Mouse (Mus musculus) midbrain, embryonic 10.5 days (tissue): ENCODE data around the gene Yjefn3. TPM values are rescaled to one million over a fixed set of nuclear protein-coding genes. Genes with fewer than 3 reads are reported as not detected.

Experiments
- DNase-seq: peaks from one replicate; pipeline ENCODE4 v3.0.0-alpha.2; 2017; ENCODE audit warnings: low spot score
- H3K27ac ChIP-seq: fragments of 300-500 bp; sonication (generic); replicated peaks from 2 replicates; pipeline ENCODE4 v1.5.1; 2016; ENCODE audit warnings: mild to moderate bottlenecking
- H3K27me3 ChIP-seq: fragments of 300-500 bp; sonication (generic); 2 replicates; pipeline ENCODE4 v1.6.1; 2016; ENCODE audit warnings: low read depth, mild to moderate bottlenecking; ENCODE audit not compliant: poor library complexity, severe bottlenecking
- H3K36me3 ChIP-seq: fragments of 300-500 bp; sonication (generic); 2 replicates; pipeline ENCODE4 v1.6.1; 2016; ENCODE audit warnings: mild to moderate bottlenecking, moderate library complexity
- H3K4me1 ChIP-seq: fragments of 300-500 bp; sonication (generic); 2 replicates; pipeline ENCODE4 v1.6.1; 2016
- H3K4me3 ChIP-seq: fragments of 300-500 bp; sonication (generic); 2 replicates; pipeline ENCODE4 v1.5.1; 2016; ENCODE audit warnings: mild to moderate bottlenecking, moderate library complexity
- H3K9me3 ChIP-seq: fragments of 300-500 bp; sonication (generic); replicated peaks from 2 replicates; pipeline ENCODE4 v1.6.1; 2016; ENCODE audit warnings: mild to moderate bottlenecking
- WGBS: fragments of 180-500 bp; shearing (Covaris S2); methylation state at CpG from one replicate; pipeline ENCODE4 v1.1.7; 2016; 5-methylcytosine and 5-hydroxymethylcytosine counted together
- polyA plus RNA-seq: library from polyadenylated mRNA; unstranded; fragments of >200 nt; fragmentation: Nextera tagmentation; extraction: Ambion mirVana; gene quantifications from 2 replicates; pipeline ENCODE4 v1.2.1, GENCODE M21; 2016

The Yjefn3 gene
- polyA plus RNA-seq, 1 experiment from 2014 or later = 4.2 TPM

DNA sequence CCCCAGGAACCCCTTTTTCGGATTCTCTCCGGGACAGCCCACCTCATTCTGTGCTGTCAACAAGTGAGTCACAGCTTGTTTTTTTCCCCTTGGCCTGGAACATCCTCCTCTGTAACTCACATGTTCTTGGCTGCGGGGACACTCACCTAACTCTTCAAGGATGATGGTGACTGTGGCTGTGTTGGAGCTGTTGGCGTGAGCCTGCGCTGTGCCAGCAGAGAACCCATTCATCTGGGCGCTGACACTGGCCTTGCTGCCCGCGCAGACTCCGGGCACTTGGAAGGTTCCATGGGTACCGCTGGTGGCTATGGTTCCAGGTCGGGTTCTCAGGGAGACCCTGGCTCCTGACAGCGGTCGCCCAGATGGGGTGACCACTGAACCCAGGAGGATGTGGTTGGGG is 18.4 kb downstream of the Yjefn3 start:
- Histone ChIP-seq H3K4me3 (no peak overlapping the region), H3K4me1 (peaks cover 62% of the 10 kb centered on the region), H3K27ac (no peak overlapping the region), H3K9me3 (no peaks in the 10 kb centered on the region), H3K27me3 (peaks cover 100% of the 10 kb centered on the region), H3K36me3 (no peaks in the 10 kb centered on the region)
- no peak for DNase-seq
- WGBS = 54% methylated on average over 13 of the region's 13 CpGs

DNA sequence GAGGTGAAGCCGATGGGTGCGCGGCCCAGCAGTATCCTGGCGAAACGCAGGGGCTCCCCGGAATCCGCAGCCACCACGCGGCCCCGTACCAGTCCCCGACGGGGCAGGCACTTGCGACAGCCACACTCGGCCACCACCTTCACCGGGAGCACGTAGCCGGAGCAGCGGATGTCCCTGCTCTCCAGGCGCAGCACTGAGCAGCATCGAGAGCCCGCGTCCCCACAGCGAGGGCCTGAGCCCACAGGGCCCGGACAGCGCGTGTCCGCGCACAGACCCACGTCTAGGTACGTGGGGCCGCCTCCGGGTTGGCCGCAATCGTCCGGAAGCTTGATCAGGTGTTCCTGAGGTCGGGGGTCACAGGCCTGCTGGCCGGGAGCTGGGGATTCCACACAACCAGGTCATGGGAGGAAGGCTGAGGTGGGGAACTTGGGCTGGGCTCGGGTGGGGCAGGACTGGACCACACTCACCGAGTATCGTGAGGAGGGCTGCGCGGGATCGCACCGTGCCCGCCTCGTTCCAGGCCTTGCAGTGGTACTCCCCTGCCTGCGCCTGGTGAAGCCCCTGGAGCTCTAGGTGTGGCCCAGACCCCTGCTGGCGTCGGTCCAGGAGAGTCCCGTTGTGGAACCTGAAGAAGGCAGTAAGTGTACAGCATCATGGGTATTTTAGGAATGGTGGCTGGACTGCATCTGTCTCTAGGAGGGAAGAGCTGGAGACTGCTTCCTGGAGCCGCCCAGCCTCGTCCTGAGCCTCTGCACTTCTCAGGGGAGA is 19.5 kb downstream of the Yjefn3 start:
- H3K36me3 ChIP-seq = no peaks in the 10 kb centered on the region
- H3K4me1 ChIP-seq = peaks cover 51% of the 10 kb centered on the region
- peaks cover 100% of the 10 kb centered on the region for H3K27me3 ChIP-seq
- H3K27ac ChIP-seq = no peak overlapping the region
- no peaks in the 10 kb centered on the region for H3K9me3 ChIP-seq
- H3K4me3 ChIP-seq = peak overlapping the region; percentile 49
- DNase-seq = no peak
- WGBS = 12% methylated on average over 52 of the region's 52 CpGs

DNA sequence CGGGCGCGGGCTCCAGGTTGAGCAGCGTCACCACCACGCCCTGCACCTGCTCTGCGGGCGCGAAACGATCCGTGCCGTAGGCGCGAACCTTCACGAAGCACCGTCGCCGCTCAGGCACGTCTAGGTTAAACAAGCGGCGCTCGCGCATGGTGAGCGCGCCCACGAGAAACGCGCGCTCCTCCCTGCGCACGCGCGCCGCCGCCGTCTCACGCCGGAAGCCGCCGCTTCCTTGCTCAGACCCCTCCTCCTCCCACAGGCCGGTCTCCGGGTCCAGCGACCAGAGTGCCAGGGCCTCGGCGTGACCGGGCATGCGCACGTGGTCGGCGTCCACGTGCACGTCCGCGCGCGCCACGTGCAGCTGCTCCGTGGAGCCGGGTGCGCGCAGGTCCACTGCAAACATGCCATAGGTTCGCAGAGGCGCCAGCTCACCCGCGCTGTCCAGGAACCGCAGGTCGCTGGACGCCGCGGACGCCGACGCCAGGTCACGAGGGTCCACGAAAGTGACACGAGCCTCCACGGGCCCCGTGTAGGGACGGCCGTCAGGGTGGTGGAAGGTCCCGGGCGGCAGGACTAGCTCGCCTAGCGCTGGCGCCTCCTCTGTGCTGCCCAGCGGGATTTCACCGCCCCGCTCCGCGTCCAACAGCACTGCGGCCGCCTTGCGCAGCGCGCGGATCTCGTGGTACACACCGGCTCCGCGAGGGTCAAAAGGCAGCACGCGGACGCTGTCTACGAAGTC is 20.3 kb downstream of the Yjefn3 start:
- H3K27ac ChIP-seq = peak overlapping the region; percentile 23; the same call in 1 of the 2 replicates
- DNase-seq = peak; percentile 57

DNA sequence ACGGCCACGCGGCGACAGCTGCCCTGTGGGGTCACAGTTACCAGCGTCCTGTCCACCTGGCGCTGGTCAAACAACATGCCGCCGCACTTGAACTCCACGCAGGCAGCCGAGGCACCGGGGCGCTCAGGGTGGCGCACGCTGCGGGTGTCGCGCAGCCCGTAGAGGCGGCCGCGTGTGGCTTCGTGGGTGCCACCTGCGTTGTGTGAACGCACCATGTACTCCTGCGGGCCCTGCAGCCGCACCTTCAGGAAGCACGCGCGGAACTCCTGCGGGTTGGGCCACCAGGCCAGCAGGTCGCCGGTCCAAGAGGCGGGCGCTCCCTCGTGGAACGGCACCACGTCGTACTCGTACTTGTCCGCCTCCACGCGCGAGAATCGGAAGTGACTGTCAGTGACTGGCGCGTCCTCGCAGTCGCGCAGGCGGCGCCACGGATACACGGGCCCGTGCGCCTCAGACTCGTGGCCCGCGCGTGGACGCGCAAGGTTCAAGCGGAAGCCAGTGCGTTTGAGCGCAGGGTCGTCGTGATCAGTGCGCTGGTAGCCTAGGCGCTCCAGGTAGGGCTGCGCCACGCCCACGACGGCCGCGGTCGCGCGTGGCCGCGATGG is 21.1 kb downstream of the Yjefn3 start:
- Histone ChIP-seq H3K4me1 (peaks cover 35% of the 10 kb centered on the region), H3K36me3 (no peaks in the 10 kb centered on the region), H3K9me3 (no peaks in the 10 kb centered on the region), H3K27me3 (peaks cover 100% of the 10 kb centered on the region), H3K4me3 (peak overlapping the region; percentile 49), H3K27ac (no peak overlapping the region)
- 20% methylated on average over 79 of the region's 79 CpGs for WGBS
- DNase-seq = no peak

More for the DNA sequence above, 20.3 kb downstream of the Yjefn3 start:
- WGBS = 5% methylated on average over 103 of the region's 103 CpGs
- peaks cover 43% of the 10 kb centered on the region for H3K4me1 ChIP-seq
- H3K4me3 ChIP-seq = peak overlapping the region; percentile 49
- H3K36me3 ChIP-seq = no peaks in the 10 kb centered on the region
- no peaks in the 10 kb centered on the region for H3K9me3 ChIP-seq
- peaks cover 100% of the 10 kb centered on the region for H3K27me3 ChIP-seq

DNA sequence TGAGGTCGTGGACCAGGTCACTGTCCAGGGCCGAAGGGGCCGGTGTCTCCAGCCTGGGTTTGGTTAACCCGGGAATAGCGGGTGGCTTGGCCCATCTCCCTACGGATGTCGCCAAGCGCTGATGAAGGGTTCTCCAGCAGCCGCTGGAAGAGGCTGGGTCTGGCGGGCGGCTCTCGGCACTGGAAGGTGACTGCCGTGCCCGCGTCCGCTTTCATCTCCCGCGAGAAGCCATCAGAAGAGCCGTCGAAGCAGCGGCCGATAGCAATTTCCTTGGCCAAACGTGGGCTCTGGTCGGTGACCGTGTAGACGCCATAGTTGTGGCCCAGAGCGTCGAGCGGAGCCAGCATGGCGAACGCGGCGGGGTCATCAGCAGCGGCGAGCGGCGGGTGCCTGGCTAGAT is 21.7 kb downstream of the Yjefn3 start:
- Histone ChIP-seq H3K4me3 (peak overlapping the region; percentile 49), H3K9me3 (no peaks in the 10 kb centered on the region)
- no peak for DNase-seq

DNA sequence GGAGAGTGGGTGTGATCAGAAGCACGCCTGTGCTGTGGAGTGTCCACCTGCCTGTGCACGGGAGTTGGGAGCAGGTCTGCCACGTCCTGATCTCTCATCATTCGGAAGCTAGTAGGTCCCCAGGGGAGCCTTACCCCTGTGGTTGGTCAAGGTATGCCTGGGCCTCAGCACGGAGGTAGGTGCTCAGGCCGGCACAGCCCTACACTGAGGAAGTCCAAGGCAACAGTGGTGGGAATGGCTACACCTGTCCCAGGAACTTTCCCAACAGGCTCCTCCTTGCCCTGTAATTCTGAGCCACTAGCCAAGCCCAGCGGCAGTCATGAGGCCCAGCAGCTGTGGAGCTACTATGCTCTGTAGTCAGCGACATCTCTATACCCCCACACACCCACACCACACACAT is 22.8 kb downstream of the Yjefn3 start:
- no peaks in the 10 kb centered on the region for H3K36me3 ChIP-seq
- peaks cover 99% of the 10 kb centered on the region for H3K27me3 ChIP-seq
- H3K4me1 ChIP-seq = peaks cover 30% of the 10 kb centered on the region
- H3K27ac ChIP-seq = no peak overlapping the region
- 62% methylated on average over 8 of the region's 8 CpGs for WGBS
- H3K9me3 ChIP-seq = no peaks in the 10 kb centered on the region
- no peak for DNase-seq
- H3K4me3 ChIP-seq = no peak overlapping the region

More for the DNA sequence above, 21.7 kb downstream of the Yjefn3 start:
- Histone ChIP-seq H3K27me3 (peaks cover 100% of the 10 kb centered on the region), H3K27ac (no peak overlapping the region), H3K36me3 (no peaks in the 10 kb centered on the region), H3K4me1 (peaks cover 29% of the 10 kb centered on the region)
- 11% methylated on average over 37 of the region's 37 CpGs for WGBS

DNA sequence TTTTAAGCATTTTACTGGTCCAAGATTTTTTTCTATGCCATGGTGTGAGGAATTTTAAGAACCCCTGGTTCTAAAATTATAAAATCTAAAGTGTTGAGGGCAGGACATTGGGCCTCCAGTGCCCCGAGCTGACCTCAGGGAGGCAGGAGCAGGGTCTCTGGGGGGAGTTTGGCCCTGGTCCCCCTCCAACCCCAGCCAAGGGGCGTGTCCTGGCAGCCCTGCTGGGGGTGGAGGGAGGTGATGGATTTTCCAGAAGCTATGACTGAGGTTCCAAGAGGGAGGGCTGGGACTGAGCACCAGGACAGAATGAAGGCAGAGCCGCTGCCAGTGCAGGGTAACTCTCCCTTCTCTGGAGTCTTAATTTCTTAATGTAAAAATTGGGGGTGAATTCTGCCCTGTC is 24.5 kb downstream of the Yjefn3 start:
- H3K9me3 ChIP-seq = no peaks in the 10 kb centered on the region
- peaks cover 28% of the 10 kb centered on the region for H3K4me1 ChIP-seq
- peaks cover 1% of the 10 kb centered on the region; the same call in 1 of the 2 replicates for H3K36me3 ChIP-seq
- H3K27ac ChIP-seq = no peak overlapping the region
- DNase-seq = no peak
- 64% methylated on average over 3 of the region's 3 CpGs for WGBS
- H3K4me3 ChIP-seq = no peak overlapping the region
- peaks cover 85% of the 10 kb centered on the region for H3K27me3 ChIP-seq

DNA sequence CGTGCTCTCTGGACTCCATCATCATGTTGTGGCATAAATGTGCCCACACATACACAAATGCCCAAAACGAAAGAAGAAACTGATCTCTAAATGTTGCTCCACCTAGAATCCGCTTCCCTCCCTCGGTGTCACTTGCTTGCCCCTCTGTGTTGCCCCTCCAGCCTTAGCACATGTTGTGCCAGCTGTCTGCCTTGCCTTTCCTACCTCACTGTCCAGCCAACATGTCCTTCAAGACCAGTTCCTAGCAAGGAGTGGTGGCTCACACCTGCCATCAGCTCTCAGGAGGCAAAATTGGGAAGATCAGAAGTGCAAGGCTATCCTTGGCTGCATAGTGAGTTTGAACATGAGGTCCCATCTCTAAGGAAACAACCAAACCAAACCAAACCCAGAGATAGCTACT is 25.1 kb downstream of the Yjefn3 start:
- H3K4me3 ChIP-seq = no peak overlapping the region
- H3K36me3 ChIP-seq = peaks cover 6% of the 10 kb centered on the region
- DNase-seq = no peak
- H3K4me1 ChIP-seq = peaks cover 23% of the 10 kb centered on the region
- H3K27ac ChIP-seq = no peak overlapping the region
- WGBS = 90% methylated on average over 4 of the region's 4 CpGs
- H3K27me3 ChIP-seq = peaks cover 79% of the 10 kb centered on the region
- no peaks in the 10 kb centered on the region for H3K9me3 ChIP-seq

DNA sequence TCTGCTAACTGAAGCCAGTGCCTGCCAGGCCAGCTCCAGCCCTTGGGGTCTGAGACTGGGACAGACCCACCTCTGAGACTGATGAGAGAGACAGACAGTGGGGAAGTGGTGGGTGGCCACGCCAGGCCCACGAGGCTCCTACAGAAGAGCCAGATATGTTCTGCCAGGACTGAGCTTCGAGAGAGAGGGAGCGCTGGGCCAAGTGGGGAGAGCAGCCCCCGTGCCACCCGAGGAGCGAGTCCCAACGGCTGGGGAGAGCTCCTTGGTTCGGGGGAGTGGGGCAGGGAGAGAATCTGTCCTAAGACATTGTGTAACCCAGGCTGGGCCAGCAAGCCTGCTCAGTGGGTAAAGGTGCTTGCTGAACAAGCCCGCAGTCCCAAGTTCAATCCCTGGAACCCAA is 25.5 kb downstream of the Yjefn3 start:
- 83% methylated on average over 10 of the region's 10 CpGs for WGBS
- no peak overlapping the region for H3K27ac ChIP-seq
- H3K36me3 ChIP-seq = peaks cover 11% of the 10 kb centered on the region
- H3K4me3 ChIP-seq = no peak overlapping the region
- H3K4me1 ChIP-seq = peaks cover 19% of the 10 kb centered on the region
- peaks cover 75% of the 10 kb centered on the region for H3K27me3 ChIP-seq
- DNase-seq = no peak
- H3K9me3 ChIP-seq = no peaks in the 10 kb centered on the region

DNA sequence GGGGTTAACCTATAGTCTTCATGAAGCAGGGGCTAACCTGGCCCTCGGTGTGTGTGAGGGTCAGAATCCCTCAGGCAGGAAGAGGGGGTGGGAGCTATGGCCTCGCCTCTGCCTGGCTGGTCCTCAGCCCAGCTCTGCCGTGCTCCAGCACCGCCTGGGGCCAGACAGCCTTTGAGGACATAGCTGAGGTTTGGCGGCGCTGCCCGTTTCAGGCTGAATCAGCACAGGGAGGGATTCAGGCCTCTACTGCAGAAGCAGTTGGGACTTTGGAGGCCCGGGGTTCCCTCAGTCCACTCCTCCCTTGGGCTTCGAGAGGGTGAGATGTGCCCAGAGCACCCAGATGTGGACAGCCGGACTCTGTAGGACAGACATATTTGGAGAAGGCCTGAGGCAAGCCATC is 26.4 kb downstream of the Yjefn3 start:
- H3K4me3 ChIP-seq = no peak overlapping the region
- DNase-seq = no peak
- WGBS = 48% methylated on average over 10 of the region's 10 CpGs
- no peak overlapping the region for H3K27ac ChIP-seq
- peaks cover 10% of the 10 kb centered on the region; the same call in 1 of the 2 replicates for H3K4me1 ChIP-seq
- peaks cover 66% of the 10 kb centered on the region for H3K27me3 ChIP-seq
- peaks cover 19% of the 10 kb centered on the region for H3K36me3 ChIP-seq
- no peaks in the 10 kb centered on the region for H3K9me3 ChIP-seq

DNA sequence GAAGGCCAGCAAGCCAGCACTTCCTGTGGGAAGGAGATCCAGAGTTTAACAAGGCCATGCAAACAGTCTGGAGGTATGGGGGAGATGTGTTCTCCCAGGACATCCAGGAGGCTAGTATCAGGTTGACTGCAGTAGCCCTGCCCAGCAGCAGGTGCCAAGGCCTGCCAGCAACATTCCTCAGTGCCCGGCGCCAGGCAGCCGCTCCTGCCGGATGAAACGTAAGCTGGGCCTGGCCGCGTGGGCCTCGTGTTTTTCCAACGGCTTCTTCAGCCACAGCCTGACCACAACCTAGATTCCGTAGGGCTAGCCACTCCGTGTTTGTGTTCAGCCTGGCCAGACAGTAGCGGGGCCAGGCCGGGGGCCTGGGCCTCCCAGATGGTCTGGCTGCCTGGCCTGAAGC is 27.9 kb downstream of the Yjefn3 start:
- Histone ChIP-seq H3K27ac (no peak overlapping the region), H3K27me3 (peaks cover 52% of the 10 kb centered on the region), H3K4me1 (peaks cover 3% of the 10 kb centered on the region; the same call in 1 of the 2 replicates), H3K36me3 (peaks cover 33% of the 10 kb centered on the region), H3K4me3 (no peak overlapping the region), H3K9me3 (no peaks in the 10 kb centered on the region)
- DNase-seq = no peak
- WGBS = 84% methylated on average over 13 of the region's 13 CpGs

DNA sequence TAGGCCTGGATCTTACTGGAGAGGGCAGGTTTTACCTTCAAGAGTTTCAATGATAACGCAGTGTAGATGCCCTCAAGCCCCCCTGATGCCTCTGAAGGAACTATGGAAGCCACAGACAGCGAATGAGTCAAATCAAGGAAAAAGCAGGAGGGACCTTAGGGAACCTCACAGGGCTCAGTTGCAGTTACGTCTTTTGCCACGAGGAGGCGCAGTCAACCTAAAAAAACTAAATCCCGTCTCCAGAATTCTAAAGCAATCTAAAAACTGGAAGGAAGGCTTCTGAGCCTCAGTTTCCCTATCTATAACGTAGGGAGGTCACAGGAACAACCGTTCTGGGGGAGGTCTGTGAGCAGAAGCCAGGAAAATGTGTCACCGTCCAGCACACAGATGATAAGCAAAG is 28.4 kb downstream of the Yjefn3 start:
- peaks cover 33% of the 10 kb centered on the region for H3K36me3 ChIP-seq
- 14% methylated on average over 9 of the region's 9 CpGs for WGBS
- H3K4me3 ChIP-seq = no peak overlapping the region
- no peaks in the 10 kb centered on the region for H3K9me3 ChIP-seq
- H3K27ac ChIP-seq = no peak overlapping the region
- peaks cover 3% of the 10 kb centered on the region; the same call in 1 of the 2 replicates for H3K4me1 ChIP-seq
- peaks cover 47% of the 10 kb centered on the region for H3K27me3 ChIP-seq
- peak; percentile 67 for DNase-seq
